Mouse (Mus musculus) limb, embryonic 14.5 days (tissue): ENCODE measurements around the gene Ubtd1. TPM values are rescaled to one million over a fixed set of nuclear protein-coding genes. Genes with fewer than 3 reads are reported as not detected.
A peak's percentile ranks its signal among the peaks of the same experiment; 100 is the strongest.

Experiments
- ATAC-seq: fragments of 200-750 bp; cut with Nextera tagmentation; 2 replicates; pipeline ENCODE4 v1.8.0; 2017; ENCODE audit warnings: low read depth, moderate number of reproducible peaks, moderate TSS enrichment; ENCODE audit not compliant: low FRiP score
- DNase-seq: peaks from one replicate; pipeline ENCODE4 v3.0.0-alpha.2; 2015; ENCODE audit warnings: low spot score
- H3K27ac ChIP-seq: fragments of 300-500 bp; sonication (generic); replicated peaks from 2 replicates; pipeline ENCODE4 v1.5.1; 2014; ENCODE audit warnings: low read depth, mild to moderate bottlenecking, low read length, moderate library complexity, mixed read lengths
- H3K27me3 ChIP-seq: fragments of 300-500 bp; sonication (generic); 2 replicates; pipeline ENCODE4 v1.6.1; 2014; ENCODE audit warnings: low read length, mixed read lengths; ENCODE audit not compliant: control insufficient read depth, insufficient read depth
- H3K36me3 ChIP-seq: fragments of 300-500 bp; sonication (generic); 2 replicates; pipeline ENCODE4 v1.6.1; 2014; ENCODE audit warnings: mild to moderate bottlenecking, low read length, moderate library complexity, mixed read lengths; ENCODE audit not compliant: control insufficient read depth, insufficient read depth
- H3K4me1 ChIP-seq: fragments of 300-500 bp; sonication (generic); 2 replicates; pipeline ENCODE4 v1.6.1; 2014; ENCODE audit warnings: antibody characterized with exemption, low read length, mixed read lengths; ENCODE audit not compliant: control insufficient read depth, insufficient read depth
- H3K4me2 ChIP-seq: fragments of 300-500 bp; sonication (generic); replicated peaks from 2 replicates; pipeline ENCODE4 v1.6.1; 2014; ENCODE audit warnings: low read depth, mild to moderate bottlenecking, low read length, moderate library complexity; ENCODE audit not compliant: severe bottlenecking
- H3K4me3 ChIP-seq: fragments of 300-500 bp; sonication (generic); replicated peaks from 2 replicates; pipeline ENCODE4 v1.5.1; 2014; ENCODE audit warnings: low read length
- H3K9ac ChIP-seq: fragments of 300-500 bp; sonication (generic); 2 replicates; pipeline ENCODE4 v1.6.1; 2014; ENCODE audit warnings: mild to moderate bottlenecking, low read depth, low read length, moderate library complexity; ENCODE audit not compliant: severe bottlenecking
- H3K9me3 ChIP-seq: fragments of 300-500 bp; sonication (generic); 2 replicates; pipeline ENCODE4 v1.6.1; 2016; ENCODE audit warnings: low read length; ENCODE audit not compliant: control insufficient read depth
- POLR2A ChIP-seq: fragments of 200-500 bp; IDR thresholded peaks from 2 replicates; pipeline ENCODE4 v1.8.0; 2012; ENCODE audit warnings: inconsistent platforms, mild to moderate bottlenecking, moderate library complexity, borderline replicate concordance; ENCODE audit not compliant: insufficient read depth, insufficient read length; ENCODE audit errors: extremely low read depth
- WGBS: fragments of 180-500 bp; shearing (Covaris S2); extraction: QIAGEN DNeasy Blood & Tissue Kit; methylation state at CpG from one replicate; pipeline ENCODE4 v1.1.7; 2014; 5-methylcytosine and 5-hydroxymethylcytosine counted together
- polyA plus RNA-seq, 2 experiments: library from polyadenylated mRNA; depleted of rRNA in 1 of 2; stranded (reverse) in 1 of 2; unstranded in 1 of 2; fragments of >200 nt; fragmentation: Nextera tagmentation in 1 of 2; extraction: Ambion mirVana in 1 of 2; gene quantifications; 2 replicates each; pipeline versions ENCODE4 v1.2.1 to v1.2.3; 2012 to 2014

Gene Ubtd1
- polyA plus RNA-seq, 2 experiments = 19.4 to 38.9 TPM

DNA sequence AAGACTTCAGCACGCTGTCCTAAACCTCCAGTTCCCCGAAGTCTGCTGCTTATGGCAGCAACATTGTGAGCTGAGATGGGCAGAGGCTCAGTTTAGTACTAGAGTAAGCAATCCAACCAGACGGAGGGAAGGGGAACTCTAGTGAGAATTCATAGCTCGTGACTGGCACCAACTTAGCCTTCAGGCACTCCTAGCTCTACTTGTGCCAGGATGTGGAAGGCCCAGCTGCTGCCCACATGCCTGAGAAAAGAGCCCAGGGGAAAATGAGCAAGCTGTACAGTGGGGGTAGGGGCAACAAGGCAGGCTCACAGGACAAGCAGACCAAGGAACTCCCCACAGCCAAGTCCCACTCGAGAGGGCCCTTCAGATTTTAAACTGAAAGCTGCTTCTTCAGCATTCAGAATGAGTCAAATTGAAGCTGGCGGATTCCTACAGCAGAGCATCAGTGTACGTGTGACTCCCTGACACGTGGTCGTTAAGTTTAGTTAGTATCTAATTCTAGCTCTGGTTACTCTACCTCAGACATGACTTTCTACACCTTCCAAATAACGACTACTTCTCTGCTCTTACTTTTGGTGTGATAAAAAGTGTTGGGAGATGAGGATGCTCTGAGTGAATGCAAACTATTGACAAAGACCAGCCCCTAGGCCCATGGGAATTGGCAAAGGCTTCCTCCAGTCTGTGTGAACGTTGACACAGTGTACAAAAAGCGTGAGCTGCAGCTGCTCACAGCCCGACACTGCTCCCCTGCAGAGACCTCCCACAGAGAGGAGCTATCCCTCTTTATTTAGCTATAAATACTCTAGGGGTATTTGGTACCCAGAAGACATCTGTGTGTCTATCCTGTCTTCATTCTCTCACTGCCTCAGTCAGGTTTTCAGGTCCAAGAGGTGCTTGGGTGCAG, 7.4 kb upstream of the Ubtd1 start:
- H3K27ac ChIP-seq = no peak overlapping the region
- DNase-seq (peak; percentile 6), ATAC-seq (no peak)
- no peak overlapping the region for H3K4me3 ChIP-seq
- WGBS = 63% methylated on average over 13 of the region's 13 CpGs
- H3K36me3 ChIP-seq = peaks cover 5% of the 10 kb centered on the region
- H3K9ac ChIP-seq = no peak overlapping the region
- no peaks in the 10 kb centered on the region for H3K9me3 ChIP-seq
- H3K27me3 ChIP-seq = no peaks in the 10 kb centered on the region
- no peak for TF ChIP-seq POLR2A
- peaks cover 22% of the 10 kb centered on the region; the same call in 1 of the 2 replicates for H3K4me1 ChIP-seq
- H3K4me2 ChIP-seq = no peak overlapping the region

DNA sequence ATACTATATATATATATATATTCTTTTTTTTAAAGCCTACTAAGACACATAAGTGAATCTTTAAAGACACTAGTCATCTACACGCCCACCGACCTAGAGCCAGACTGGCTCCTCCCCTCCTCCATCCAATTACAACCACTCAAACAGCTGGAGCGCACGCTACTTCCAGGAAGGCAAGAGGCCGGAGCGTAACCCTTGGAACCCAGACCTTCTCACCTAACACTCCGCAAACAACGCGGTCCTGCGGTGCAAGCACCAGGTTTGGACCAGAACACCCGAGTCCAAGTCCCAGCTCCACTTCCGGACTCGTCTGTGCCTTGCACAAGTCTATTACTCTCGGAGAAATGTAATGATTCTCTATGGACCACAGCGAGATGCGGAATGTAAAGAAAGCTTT, 1.1 kb upstream of the Ubtd1 start:
- Histone ChIP-seq H3K4me3 (peak overlapping the region; percentile 88), H3K27ac (peak overlapping the region; percentile 85), H3K4me2 (peak overlapping the region; percentile 65), H3K27me3 (no peaks in the 10 kb centered on the region), H3K4me1 (peaks cover 28% of the 10 kb centered on the region), H3K36me3 (no peaks in the 10 kb centered on the region; the same call in 1 of the 2 replicates), H3K9ac (peak overlapping the region; percentile 79), H3K9me3 (no peaks in the 10 kb centered on the region)
- under 1% methylated on average over 16 of the region's 16 CpGs for WGBS
- no peak for TF ChIP-seq POLR2A
- DNase-seq (peak; percentile 52), ATAC-seq (no peak)

DNA sequence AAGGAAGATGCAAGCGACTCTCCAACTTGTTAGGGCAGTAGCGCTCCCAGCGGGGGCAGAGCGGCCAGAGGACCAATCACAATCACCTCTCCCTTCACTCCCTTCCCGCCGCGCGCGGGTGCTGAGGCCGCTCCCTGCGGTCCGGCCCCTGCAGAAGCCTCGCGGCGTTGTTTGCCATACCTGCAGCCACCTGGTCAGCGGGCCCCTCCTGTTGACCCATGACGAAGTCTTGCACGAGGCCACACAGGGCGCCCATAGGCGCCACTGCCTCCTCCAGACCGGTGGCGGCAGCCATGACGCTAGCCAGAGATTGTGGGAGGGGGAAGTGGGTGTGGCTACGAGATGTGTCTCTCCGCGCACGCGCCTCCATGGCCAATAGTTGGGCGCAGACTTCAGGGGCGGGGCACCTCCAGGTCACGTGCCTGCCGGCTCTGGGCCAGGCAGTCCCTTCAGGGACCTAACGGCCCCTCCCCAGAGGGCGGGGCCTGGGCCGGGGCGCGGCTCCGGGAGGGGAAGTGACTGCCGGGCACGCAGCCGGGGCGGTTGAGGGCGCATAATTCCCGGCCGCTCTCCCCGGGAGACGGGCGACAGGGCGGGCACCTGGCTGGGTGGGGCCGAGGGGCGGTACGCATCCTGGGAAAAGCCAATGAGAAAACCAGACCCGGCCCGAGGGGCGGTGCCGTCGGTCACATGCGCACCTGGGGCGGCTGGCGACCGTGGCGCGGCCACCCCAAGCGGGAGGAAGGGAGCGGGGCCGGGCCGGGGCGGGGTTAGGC, 556 bp upstream of the Ubtd1 start, which contains the start of gene Mms19:
TSS of gene Mms19 (minus strand) at position 339 of the 776 bp plus-strand sequence.
- peak; percentile 77; the same call in 1 of the 2 replicates for TF ChIP-seq POLR2A
- ATAC-seq = peak; percentile 93
- H3K9me3 ChIP-seq = no peaks in the 10 kb centered on the region
- peak within 1 kb of the TSS; percentile 85 for H3K4me2 ChIP-seq
- peak; percentile 98 for DNase-seq
- peaks cover 28% of the 10 kb centered on the region for H3K4me1 ChIP-seq
- H3K36me3 ChIP-seq = no peaks in the 10 kb centered on the region
- peak within 1 kb of the TSS; percentile 79 for H3K9ac ChIP-seq
- H3K4me3 ChIP-seq = peak within 1 kb of the TSS; percentile 88
- WGBS = 1% methylated on average over 54 of the region's 68 CpGs
- H3K27me3 ChIP-seq = no peaks in the 10 kb centered on the region
- H3K27ac ChIP-seq = peak within 1 kb of the TSS; percentile 85

DNA sequence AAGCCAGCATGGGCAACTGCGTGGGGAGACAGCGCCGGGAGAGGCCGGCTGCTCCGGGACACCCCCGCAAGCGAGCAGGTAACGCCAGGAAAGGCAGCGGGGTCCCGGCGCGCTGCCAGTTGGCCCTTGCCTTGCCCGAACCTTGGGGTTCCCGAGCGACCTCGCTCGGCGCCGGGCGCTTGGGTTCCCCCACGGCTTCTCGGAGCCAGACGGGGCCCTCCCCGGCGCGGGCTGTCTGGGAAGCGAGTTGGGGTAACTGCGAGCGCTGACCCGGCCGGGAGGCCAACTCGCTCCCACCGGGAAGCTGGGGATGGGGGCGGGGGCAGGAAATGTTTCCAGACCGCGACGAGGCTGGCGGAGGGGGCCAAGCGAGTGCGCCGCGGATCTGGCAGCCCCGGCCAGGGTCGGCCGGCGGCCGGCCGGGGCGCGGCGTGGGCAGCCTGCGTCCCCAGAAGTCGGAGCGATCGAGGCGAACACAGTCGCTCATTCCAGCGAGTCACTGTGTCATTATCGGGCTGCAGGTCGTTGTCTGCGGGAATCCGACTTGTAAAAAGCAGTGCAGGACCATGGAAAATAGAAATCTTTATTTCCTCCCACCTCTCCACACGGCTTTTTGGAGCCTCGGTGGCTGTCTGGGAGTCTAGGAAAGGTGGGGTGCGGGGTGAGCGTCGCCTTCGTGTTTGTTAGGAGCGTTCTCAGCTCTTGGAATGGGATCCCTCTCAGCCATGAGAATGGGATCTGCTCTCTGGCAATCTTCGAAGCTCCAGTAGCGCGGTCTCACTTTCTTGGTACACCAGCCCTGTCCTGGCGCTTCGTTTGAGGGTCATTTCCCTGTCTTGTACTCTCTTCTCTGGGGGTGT, 598 bp downstream of the Ubtd1 start:
- ATAC-seq (no peak), DNase-seq (peak; percentile 34)
- WGBS = under 1% methylated on average over 46 of the region's 74 CpGs
- H3K4me3 ChIP-seq = peak overlapping the region; percentile 88
- no peaks in the 10 kb centered on the region for H3K9me3 ChIP-seq
- peak overlapping the region; percentile 81 for H3K27ac ChIP-seq
- H3K36me3 ChIP-seq = no peaks in the 10 kb centered on the region
- TF ChIP-seq POLR2A = no peak
- H3K27me3 ChIP-seq = no peaks in the 10 kb centered on the region
- H3K4me1 ChIP-seq = peaks cover 22% of the 10 kb centered on the region
- peak overlapping the region; percentile 79 for H3K9ac ChIP-seq
- H3K4me2 ChIP-seq = peak overlapping the region; percentile 85

DNA sequence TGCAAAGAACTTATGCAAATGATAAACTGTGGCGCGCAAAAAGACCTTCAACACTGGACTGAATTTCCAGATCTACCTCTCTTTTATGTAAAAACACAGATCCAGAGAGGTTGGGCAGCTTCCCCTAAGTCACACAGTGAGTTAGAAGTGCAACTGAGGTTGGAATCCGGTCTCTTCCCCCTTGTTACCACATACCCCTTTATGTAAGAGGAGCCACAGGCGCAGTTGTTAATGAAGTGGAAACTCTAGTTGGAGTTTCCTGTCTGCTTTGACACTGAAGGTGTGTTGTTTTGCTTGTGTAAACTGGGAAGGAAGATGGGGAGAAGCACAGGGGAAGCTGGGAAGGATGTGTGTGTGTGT, 1.2 kb downstream of the Ubtd1 start:
- Histone ChIP-seq H3K36me3 (no peaks in the 10 kb centered on the region), H3K4me3 (peak overlapping the region; percentile 88), H3K27me3 (no peaks in the 10 kb centered on the region), H3K27ac (peak overlapping the region; percentile 81; the same call in 1 of the 2 replicates), H3K4me1 (peaks cover 16% of the 10 kb centered on the region), H3K4me2 (peak overlapping the region; percentile 85), H3K9ac (peak overlapping the region; percentile 79), H3K9me3 (no peaks in the 10 kb centered on the region)
- WGBS = 6% methylated on average over 4 of the region's 4 CpGs
- no peak for TF ChIP-seq POLR2A
- DNase-seq (no peak), ATAC-seq (no peak)
